Mouse (Mus musculus): ENCODE data around the gene Mc3r.

Mc3r gene

DNA sequence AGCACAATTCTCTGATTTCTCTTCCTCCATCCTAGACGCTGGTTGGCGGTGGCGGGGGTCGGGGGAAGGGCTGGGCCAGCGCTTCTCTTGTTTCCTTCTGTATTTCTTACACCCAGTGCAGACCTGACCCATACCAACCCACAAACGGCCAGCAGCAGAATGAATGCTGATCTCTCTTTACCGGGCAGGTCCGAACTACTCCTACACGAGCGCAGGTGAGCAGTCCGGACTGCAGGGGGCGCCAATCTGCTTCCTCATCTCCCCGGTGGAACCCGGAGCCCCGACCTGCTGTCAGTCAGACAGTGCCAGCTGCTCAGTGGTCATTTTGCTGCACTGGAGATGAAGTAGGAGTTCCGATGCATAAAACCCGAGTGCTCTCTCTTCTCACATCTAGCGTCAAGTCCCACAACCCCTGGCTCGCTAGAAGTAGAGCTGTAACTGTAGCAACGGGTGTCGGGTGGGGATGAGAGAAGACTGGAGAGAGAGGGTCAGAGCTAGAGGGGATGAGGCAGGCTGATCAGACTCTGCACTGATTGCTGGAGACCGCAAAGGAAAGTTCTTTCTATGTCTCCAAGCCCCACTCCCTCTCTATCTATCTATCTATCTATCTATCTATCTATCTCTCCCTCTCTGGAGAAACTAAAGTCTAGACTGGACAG is at the start of gene Mc3r:
Gene Mc3r, plus strand, starts transcription at position 387 of the 659 bp plus-strand sequence.
- peak; percentile 62 for DNase-seq

DNA sequence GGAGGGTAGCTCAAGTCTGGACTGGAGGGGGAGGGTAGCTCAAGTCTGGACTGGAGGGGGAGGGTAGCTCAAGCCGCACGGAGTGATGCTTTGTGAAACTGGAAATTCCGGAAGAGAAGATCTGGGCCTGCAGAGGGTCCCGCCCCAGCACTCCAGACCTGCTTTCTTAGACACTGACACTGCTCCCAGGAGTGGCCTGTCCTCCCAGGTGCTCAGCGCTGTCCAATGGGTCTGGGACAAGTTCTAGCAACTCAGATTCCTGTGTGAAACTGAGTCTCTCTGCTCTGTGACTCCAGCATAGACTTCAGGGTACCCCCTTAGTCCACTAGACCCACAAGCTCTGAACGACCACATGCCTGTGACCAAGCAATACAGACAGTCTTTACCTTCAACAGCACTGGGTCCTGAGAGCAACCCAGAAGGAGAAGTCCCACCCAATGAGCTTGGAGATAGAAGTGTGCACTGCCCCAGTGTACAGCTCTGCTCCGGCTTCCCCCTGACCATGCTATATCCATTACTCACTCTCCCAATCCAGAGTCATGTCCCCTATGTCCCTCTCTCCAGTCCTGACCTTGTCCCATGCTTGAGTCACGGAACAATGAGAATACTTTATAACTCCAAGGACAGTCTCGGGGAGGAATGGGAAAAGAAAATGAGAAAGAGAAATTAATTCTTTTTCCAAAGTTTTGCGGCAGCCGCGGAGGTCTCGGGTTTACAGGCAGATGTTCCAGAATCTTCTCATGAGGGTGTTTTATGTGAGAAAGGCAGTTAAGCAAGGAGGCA is 46.1 kb upstream of the Mc3r start:
- DNase-seq: no peak

DNA sequence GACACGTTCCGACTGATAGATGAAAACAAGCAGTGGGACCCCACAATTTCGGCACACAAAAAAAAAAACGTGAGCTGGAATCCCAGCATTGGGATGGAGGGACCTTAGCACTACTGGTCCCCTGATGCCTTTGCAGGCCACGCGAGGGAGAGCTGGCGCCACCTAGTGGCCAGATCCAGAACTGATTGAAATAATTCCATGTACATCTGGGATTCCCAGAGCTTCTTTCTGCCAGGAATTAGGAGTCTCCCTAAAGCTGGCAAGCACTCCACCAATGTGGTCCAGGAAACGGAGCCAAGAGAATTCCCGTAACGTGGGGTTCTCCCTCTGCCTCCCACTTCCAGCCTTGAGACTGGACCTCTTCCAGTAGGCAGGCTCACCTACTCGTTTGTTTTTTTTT is 41.3 kb upstream of the Mc3r start:
- peak; percentile 84 for DNase-seq

DNA sequence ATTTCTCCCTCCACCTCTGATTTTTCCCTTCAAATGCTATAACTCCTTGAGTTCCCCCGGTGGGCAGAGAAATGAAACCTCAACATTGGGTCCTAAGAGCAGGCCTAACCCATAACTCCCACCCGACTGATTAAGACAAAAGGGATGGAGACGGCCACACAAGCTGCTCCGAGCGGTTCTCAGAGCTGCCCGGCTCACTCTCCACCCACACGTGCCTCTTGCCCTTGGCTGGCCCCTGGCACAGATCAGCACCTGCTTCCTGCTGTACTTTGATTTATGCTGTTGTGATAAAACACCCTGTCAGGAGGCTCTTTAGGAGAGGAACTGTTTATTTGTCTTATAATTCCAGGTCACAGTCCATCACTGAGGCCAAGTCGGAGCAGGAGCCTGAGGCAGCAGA is 34.8 kb upstream of the Mc3r start:
- DNase-seq: no peak

DNA sequence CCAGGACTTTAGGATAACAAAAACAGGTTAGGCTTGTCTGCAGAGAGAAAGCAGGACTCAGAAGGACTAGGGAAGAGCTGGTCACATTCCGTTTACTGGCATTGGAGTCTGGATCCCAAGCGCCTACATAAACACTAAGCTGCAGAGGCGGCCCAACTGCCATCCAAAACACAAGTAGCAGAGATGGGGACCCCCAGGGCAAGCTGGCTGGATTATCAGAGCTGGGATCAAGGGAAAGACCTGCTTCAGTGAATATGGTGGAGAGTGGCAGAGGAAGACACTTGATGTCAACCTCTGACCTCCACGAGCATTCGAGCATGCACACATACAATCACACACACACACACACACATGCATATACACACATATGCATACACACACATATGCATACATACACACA is 34.0 kb upstream of the Mc3r start:
- no peak for DNase-seq

DNA sequence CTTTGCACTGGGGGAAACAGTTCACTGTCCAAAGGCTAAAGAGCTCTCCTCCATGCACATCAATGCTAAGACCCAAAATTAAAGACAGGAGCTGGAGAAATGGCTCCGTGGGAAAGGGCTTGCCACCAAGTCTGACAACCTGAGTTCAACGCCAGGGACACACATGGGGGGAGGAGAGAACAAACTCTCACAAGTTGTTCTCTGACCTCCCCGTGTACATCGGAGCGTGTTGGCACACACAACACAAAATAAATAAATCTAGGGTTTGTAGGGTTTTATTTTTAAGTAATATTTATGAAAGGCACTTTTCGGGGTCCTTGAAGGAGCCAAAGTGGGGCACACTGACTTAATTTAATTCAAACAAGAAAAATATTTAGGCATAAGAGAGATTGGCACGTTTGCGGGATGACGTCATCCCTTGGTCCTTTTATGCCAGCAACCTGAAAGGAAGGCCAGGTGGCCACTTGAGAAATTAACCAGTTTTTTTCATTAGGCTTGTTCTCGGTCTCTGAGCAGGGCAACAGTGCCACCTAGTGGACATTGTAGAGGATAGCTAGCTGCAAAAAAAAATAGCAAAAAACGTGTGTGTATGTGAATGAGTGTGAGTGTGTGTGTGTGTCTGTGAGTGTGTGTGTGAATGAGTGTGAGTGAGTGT is 32.7 kb upstream of the Mc3r start:
- DNase-seq: peak; percentile 43

DNA sequence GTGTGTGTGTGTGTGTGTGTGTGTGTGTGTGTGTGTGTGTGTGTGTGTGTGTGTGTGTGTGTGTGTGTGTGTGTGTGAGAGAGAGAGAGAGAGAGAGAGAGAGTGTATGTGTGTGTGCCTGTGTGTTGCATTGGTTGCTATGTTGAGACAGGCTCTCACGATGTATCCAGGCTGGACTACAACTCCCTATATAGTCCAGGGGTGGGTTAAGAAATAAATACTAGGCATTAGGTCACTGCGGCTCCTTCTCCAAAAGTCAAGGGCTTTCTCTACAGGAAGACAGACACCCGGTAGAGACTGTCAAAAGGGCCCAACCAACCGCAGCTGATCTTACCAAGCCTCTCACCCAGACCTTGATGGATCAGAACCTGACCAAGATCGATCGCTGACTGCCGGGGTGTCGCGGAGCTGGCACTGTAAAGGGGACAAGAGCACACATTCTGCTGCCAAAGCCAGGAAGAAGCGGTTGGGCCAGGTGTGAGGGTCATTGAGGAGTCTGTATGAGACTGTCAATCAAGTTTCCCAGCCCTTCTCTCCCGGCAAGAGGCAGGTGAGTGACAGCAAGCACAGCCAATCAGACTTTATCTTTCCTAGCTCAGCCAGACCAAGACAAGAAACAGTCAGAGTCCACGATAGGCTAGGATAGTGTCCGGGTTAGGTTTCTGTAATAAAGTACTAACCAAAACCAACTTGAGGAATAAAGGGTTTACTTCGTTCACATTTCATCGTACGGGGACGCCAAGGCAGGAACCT is 32.0 kb upstream of the Mc3r start:
- no peak for DNase-seq

DNA sequence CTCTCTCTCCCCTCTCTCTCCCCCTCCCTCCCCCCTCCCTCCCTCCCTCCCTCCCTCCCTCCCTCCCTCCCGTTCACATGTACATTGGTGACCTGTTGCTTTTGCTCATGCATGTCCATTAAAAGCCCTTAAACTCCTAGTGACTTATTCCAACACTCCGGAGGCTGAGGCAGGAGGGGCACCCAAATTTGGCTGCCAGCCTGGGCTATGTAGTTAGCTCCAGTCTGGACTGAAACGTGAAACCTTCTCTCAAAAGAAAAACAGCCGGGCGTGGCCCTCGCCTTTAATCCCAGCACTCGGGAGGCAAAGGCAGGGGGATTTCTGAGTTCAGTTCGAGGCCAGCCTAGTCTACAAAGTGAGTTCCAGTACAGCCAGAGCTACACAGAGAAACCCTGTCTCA is 30.4 kb upstream of the Mc3r start:
- DNase-seq: no peak

DNA sequence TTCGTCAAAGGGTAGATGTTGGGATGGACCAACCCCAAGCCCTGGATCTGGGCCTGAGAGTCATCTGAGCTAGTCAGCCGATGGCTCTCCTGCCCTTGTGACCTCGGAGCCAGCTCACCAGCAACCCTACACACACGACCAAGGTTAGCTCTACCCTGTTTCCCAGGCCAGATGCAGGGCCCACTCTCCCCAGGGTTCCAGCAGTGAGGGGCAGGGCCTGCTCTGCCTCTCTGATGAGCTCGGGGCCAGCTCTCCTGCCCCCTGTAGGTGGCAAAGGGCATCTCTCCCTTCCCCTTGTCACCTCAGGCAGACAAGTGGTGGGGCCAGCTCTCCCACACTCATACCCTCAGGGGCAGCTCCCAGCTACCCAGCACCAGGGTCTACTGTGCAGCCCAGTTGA is 29.1 kb upstream of the Mc3r start:
- no peak for DNase-seq

DNA sequence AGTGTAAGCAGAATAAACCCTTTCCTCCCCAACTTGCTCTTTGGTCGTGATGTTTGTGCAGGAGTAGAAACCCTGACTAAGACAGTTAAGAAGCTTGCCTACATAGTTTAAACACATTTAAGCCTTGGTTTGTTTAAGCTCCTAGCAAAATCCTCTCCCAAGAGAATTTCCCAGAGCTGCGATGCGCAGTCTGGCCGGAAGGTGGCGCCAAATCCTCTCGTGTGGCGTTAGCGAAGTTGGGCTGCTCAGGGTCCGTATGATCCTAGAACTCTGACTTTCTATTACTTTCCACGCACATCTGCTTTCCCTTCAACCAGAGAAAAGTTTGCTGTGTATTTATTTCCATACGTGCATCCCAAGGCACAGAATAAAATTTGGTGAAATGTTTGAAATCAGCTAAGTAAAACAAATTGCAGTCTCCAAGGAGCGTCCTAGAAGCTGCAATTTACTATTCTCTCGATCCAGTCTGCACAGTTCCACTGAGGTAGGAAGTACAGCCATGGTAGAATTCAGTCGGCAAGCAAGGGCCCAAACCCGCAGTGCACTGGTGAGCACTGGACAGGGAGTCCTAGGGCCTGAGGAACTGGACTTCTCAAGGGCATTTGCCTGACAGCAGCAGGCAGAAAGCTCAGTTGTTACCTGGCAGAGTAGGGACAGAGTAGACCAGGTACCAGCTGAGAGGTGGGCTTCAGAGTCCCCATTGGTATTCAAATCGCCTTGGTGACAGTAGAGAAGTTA is 26.5 kb upstream of the Mc3r start:
- DNase-seq: peak; percentile 53

DNA sequence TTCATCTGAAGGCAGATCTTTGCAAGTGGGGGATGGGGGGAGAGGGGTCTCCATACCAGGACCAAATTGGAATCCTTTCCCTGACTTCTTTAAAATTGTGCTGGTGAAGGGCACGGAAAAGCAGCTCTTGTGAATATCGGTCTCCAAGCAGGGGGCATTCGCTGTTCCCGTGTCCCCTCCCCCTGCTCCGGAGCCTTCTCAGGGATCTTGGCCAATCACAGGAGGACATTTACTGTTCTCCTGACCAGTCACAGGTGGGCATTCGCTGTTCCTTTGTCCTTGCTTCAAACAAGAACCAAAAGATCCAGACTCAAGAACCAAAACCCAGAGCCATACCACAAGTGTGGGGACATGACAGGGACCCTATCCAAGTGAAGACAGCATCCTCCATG is 25.9 kb upstream of the Mc3r start:
- DNase-seq: peak; percentile 39

DNA sequence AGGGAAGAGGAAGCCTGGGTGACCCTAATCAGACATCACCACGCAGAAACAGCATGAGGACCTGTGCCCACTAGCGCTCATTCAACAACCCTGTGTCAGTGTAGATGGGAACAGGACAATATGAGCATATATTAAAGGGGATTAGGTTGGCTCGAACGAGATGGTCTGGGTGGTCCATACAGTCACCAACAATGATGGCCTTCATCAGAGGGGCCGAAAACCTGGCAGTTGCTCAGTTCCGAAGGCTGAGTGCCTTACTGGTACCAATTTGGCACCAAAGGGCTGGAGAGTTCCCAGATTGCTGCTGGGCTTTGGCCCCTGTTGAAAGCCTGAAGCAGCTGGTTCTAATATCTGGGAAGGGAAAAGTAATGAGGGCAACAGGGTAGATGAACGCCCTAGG is 25.4 kb upstream of the Mc3r start:
- DNase-seq: no peak

DNA sequence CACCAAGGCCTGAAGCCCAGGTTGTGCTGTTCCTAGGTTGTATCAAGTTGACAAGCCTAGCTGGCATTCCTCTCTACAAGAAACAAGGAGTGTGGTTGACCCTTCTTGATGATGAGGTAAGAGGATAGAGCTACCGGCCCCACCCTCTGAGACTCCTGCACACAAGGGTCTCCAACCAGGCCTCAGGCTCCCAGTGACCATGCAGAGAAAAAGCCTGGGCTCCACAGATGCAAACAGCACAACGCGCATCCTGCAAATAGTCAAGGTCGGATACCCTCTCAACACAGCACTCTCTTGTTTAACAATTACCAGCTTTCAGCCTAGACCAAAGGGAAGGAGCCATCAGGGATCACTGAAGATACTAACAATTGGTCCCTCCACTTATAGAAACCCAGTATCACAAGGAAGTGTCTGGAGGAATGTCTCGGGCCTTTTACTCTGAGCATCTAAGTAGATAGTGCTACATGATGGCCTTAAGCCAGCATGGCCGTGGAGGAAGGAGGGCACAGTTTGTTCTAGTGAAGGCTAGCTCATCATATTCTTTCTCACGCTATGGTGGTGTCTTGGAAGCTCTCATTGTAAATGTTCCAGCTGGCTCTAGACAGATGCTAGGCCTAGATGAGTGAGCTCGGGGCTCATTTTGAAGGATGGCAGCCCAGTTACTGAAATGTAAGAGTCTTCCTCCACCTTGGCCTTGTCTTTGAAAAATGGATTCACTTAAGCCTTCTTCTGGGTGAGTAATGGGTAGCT is 24.7 kb upstream of the Mc3r start:
- no peak for DNase-seq

DNA sequence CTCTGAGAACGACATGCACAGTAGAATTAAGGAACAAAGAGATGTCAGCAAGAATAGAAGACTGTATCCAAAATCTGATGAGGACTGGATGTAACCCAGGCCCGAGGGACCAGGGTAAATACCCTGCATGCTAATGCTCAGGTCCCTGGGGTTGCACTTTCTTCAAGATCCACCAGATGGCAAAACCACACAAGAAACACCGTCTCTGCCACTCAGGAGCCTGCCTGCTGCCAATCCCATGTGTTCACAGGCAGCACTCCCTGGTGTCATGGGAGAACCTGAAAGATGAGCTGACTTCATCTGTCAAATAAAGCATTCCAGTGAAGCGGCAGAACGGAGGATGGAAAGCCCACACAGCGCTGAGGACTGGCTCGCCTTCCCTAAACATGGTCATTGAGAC is 21.3 kb upstream of the Mc3r start:
- peak; percentile 67 for DNase-seq

DNA sequence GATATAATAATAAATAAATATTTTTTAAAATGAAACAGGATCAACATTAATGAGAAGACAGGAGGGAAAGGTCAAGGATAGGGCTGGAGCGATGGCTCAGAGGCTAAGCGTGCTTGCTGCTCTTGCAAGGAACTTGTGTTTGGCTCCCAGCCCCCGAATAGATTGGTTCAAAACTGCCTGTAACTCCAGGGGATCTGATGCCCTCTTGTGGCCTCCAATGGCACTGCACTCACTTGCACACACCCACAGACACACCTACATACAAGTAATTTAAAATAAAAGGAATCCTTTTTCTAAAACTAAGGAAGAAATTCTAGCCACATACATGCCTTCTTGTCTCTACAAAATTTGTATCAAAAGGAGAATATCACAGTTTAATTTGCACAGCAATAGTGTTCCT is 20.5 kb upstream of the Mc3r start:
- DNase-seq: no peak

DNA sequence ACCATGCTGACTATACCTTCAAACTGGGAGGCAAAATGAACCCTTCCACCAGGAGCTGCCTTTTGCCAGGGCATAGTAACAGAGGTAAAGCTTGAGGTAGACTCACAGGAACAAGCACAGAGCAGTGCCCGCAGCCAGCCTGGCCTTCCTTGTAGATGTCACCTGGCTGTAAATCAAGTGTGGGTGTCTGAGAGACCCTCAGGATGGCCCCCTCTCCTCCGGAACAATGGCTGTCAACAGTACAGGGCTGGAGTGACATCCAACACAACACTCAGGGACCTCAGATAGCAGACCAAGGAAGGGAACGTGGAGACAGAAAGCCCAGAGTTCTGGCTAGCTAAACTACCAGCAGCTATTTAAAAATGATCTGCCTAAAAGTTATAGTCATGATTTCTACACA is 19.1 kb upstream of the Mc3r start:
- DNase-seq: no peak

DNA sequence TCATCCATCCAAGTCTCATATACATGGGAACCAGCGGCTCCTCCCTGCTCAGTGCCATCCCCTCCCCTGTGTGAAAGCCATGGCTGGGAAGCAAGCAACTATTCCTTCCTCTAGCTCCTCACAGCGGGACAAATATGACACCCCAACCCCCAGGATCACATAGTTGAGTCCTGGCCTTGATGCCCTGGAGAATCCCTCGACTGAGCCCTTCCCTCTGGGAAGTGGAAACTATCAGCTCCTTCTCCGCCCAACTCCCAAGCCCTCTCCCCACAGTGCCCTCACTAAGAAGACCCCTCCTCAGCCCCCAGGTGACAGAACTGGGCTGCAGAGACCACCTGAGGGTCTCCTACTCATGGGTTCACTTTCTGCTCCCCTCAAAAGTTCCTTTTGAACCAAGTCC is 18.2 kb upstream of the Mc3r start:
- DNase-seq: no peak

DNA sequence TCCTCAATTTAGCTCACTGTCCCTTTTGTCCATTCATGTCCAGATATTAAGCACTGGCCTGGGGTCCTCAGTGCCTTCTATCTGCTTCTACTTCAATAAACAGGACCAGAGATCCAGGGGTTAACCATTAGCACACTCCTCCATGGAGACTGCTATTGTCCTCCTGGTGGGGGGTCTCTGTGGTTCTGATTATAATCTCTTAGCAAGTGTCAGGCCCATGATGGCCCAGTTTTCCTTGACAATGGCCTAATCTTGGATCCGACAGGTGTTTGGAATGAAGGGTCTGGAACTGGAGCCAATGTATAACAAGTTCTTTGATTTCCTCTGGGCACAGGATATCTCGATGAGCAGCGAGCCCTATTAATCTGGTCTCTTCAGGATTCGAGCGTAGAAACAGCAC is 10.1 kb upstream of the Mc3r start:
- DNase-seq: no peak

DNA sequence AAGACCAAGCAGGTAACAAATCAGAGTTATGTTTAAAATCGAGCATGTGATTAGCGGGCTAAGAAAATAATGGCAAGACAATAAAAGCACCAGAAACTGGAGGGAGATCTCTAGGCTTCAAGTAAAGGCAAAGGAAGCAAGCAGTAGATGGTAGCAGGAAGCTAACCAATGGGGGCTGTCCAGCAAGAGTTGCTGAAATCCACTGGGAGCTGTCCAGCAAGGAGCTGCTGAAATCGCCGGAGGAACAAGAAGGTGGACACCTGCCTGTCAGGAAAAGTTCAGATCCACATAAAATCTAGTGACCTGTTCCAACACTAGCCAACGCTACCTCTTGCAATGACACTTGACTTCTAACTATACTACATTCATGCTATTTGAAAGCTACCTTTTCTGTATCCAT is 7.3 kb upstream of the Mc3r start:
- DNase-seq: no peak

DNA sequence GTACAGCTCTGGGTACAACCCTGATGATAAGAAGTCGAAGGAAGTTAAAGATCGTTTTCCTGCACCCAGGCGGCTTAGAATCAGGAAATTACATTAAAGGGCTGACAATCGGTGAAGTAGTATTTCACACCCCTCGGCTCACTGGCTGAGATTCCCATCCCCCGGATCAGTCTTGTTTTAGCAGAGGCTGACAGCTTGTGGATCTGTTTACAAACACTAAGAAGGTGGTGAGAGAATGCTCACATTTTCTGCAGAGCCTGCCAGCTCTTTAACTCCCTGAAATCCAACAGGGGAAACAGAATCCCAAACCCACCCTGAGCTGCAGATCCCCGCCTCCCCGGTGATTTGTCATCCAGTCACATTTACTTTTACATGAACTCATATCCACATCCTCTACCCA is 2.8 kb upstream of the Mc3r start:
- no peak for DNase-seq

DNA sequence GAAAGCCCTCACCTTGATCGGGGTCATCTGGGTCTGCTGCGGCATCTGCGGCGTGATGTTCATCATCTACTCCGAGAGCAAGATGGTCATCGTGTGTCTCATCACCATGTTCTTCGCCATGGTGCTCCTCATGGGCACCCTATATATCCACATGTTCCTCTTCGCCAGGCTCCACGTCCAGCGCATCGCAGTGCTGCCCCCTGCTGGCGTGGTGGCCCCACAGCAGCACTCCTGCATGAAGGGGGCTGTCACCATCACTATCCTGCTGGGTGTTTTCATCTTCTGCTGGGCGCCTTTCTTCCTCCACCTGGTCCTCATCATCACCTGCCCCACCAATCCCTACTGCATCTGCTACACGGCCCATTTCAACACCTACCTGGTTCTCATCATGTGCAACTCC is 1.0 kb downstream of the Mc3r start:
- DNase-seq: no peak

DNA sequence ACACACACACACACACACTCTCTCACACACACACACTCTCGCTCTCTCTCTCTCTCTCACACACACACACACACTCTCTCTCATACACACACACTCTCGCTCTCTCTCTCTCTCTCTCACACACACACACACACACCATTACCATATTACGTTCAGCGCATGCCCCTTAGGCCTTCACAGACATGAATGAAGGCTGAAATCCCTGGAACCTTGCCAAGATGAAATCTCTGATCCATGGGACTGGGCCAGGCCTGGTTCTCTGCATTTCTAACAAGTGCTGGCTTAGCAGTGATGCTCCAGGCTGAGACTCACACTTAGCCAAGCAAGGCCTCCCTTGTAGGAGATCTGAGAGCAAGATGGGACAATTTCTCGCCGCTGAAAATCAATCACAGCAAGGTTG is 8.1 kb downstream of the Mc3r start:
- DNase-seq: no peak
